Mouse (Mus musculus) cerebellum, adult 9-11 months (tissue): ENCODE results near the gene Gm42421.

Source experiments
- DNase-seq: peaks from one replicate; pipeline ENCODE4 v3.0.0; 2022

Gm42421 gene

DNA sequence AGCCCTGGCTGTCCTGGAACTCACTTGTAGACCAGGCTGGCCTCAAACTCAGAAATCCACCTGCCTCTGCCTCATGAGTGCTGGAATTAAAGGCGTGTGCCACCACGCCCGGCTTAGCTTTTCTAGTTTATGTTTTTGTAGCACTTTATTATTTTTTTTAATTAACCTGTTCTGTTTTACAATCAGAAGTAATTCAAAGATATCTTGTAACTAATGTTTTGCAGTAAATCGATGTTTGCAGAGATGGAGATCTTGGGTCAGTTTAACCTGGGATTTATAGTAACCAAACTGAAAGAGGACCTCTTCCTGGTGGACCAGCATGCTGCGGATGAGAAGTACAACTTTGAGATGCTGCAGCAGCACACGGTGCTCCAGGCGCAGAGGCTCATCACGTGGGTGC lies at the start of gene Gm42421:
TSS of gene Gm42421 (plus strand) at position 301 of the 400 bp plus-strand sequence.
- no peak for DNase-seq

DNA sequence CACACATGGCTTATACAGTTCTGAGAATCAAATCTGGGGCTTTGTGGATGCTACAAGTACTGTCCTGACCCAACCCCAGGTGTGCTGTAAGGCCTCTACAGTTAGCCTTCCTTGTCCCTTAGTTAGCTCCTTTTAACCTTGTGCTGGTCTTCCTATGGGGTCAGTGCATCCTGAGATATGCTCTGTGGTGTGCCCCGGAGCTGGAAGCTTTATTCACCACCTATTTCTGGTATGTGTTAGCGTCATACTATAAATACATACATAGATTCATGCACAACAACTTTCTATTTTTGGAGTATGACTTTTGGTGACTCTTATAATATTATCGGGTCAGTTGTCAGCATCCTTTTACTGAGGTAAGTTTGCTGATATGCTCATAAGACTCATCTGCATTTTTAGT lies 42.7 kb upstream of the Gm42421 start:
- DNase-seq: no peak

DNA sequence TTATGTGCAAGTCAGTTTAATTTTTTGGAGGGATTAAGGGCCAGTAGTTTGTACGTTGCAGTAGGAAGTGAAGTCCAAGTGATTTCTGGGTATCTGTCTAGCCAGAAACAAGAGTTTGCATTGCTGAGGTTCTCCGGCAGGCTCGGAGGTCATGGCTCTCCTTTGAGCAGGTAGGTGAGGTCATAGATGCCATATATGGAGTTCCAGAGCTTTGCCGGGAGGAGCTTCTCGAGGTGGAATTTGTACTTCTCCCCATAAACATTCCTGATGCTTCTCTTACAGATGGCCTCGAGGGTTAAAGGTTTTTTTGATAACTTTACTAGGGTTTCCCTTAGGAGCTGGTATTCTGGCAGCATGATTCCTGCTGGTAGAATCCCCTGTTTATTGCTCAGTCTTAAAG lies 37.2 kb upstream of the Gm42421 start:
- no peak for DNase-seq

- no peak for DNase-seq
These were observed 35.6 kb upstream of the Gm42421 start for GRCm38 (mm10) chr5:143892255-143892886.

DNA sequence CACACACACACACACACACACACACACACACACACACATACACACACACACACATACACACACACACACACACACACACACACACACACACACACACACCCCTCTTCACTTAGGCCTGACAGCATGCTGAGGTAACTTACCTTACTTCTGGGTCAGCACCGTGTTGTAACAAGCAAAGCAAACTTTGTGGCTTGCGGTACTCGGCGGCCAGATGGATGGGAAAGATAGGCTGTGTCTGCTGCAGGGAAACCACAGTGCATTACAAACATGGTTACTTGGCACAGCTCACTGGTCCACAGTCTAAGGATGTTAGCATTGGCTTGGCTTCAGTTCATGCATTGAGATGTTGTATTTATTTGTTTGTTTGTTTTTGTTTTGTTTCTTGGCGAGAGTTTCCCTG lies 34.6 kb upstream of the Gm42421 start:
- no peak for DNase-seq

GRCm38 (mm10) chr5:143897635-143898330 lies 30.2 kb upstream of the Gm42421 start, which contains the start of gene Ankrd61:
Gene Ankrd61 (minus strand): TSS chr5:143897685.
- DNase-seq: no peak

GRCm38 (mm10) chr5:143902111-143902510 lies 25.9 kb upstream of the Gm42421 start:
- DNase-seq: no peak

DNA sequence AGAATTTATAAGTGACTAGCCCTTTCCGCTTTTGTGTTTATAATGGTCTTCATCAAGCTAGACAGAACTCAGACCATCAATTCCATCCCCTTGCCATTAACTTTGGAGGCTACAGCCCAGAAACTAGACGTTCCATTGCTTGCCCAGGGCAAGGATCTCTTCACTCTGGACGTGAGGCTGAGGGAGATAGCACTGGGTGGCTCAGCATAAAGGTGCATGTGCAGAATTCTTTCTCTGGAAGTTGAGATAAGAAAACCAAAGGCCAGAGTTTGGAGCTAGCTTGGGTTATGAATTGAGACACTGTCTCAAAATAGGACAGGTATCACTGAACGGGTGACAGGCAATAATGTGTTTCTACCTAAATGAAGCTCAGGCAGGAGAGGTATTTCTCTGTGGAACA lies 24.2 kb upstream of the Gm42421 start:
- no peak for DNase-seq

- no peak for DNase-seq
These were observed 21.5 kb upstream of the Gm42421 start for GRCm38 (mm10) chr5:143906429-143906828.

DNA sequence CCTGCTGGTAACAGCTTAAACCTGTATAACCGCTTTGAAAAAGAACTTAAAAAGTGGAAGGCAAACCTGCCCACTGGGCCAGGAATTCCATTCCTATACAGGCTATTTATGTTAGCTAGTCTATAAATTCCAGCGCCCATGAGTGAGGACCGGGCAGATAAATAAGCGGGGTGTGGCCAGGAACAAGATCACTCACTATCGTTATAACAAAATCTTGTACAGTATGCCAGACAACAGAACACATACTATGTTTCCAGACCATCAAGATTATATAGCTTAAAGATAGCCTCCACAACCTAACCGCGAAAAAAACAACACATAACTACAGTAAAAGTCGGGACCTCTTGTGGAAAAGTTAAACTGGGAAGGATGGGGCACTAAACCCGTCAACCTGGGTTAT lies 19.0 kb upstream of the Gm42421 start:
- no peak for DNase-seq

GRCm38 (mm10) chr5:143909417-143910400 lies 18.3 kb upstream of the Gm42421 start, which contains the start of the genes Aimp2 and Pms2:
Gene Aimp2 (minus strand): TSS chr5:143909847.
Gene Pms2 (plus strand): TSS chr5:143909964.
- DNase-seq: peak; percentile 98

- DNase-seq: no peak
These were observed 11.8 kb upstream of the Gm42421 start for GRCm38 (mm10) chr5:143916221-143916620.

DNA sequence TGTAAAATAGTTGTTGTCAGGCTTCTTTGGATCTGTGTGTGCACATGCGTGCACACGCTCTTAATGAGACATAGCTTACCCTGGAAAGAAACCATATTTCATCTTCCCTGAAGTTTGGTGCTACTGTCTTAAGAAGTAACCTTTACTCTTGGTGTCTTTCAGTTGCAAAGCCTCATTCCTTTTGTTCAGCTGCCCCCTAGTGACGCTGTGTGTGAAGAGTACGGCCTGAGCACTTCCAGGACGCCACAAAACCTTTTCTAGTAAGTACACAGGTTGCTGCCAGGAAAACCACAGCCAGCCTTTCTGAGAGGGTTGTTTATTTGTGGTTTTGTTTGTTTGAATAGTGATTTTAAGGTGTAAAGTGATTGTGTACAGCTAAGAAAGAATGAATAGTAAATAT lies 10.6 kb upstream of the Gm42421 start:
- no peak for DNase-seq

DNA sequence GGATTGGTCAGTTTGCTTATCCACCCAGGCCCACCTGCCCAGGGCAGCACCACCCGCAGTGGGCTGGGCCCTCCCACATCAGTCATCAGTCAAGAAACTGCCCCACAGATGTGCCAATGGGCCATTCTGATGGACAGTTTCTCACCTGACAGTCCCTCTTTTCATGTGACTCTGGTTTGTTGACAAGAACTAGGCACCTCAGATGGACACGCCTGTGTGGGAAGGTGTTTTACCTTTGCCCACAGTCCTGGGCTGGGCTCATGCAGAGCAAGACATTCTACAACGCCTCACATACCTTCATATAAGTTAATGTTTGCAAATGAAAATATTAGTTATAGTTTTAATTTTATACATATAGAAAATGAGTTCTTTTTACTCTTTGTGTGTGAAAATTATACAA lies 9.9 kb upstream of the Gm42421 start:
- DNase-seq: no peak

GRCm38 (mm10) chr5:143924781-143925452 lies 3.1 kb upstream of the Gm42421 start:
- DNase-seq: no peak

- DNase-seq: no peak
These were observed 1.3 kb downstream of the Gm42421 start for GRCm38 (mm10) chr5:143929291-143929690.

DNA sequence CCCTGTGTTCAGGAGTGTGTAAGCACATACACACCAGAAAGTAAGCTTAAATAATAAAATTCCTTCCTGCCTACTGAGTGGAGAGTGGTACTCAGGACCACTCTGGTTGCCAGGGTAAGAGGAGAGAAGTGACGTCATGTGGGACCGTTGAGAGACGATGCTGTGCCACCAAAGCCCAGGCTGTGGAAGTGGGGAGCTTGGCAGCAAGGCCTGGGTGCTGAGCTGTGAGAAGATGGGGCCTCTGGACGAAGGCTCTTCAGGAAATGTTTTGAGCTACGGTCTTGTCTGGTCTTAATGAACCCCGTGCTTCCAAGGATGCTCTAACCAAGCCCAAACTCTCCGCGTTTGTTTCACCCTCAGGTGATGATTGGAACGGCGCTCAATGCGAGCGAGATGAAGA lies 2.7 kb downstream of the Gm42421 start:
- DNase-seq: no peak

- no peak for DNase-seq
These were observed 4.0 kb downstream of the Gm42421 start for GRCm38 (mm10) chr5:143931863-143932580.

DNA sequence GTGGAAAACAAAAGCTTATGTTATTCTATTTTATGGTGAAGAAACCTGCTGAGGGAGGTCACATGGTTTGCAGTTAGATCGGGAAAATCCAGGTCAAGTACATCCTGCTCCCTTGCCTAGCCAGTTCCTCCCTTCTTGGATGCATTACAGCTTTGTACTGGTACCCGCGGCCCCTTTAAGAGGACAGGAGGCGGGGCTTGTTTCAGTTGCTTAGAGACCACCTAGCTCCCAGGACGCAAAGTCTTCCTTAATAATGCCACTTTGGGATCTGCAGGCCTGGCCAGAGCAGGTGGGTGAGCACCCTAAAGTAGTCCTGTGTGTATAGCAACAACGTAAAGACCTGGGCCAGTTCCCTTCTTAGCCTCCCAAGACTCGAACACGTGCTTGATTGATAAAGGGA lies 4.9 kb downstream of the Gm42421 start, which contains the start of gene Rsph10b:
TSS of gene Rsph10b (plus strand) at position 205 of the 400 bp plus-strand sequence.
- no peak for DNase-seq

DNA sequence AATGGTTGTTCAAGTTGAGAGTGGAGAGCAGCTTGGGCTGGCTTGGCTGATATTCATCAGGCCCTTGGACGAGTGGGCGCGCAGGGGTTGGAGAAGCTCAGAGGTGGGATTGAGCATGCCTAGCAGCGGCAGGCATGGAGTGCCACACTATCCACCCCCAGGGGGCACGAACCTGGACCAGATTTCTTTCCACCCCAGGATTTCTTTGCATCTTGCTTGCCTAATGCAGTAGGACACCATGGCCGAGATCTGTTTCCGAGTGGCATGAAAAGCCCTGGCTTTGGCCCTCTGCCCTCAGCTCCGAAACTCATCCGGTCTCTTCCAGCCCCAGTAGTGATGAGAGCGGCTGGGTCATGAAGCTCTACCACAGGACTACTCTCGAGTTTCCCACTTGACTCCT lies 5.4 kb downstream of the Gm42421 start:
- DNase-seq: no peak

GRCm38 (mm10) chr5:143933875-143934274 lies 5.9 kb downstream of the Gm42421 start:
- DNase-seq: no peak

GRCm38 (mm10) chr5:143936156-143936555 lies 8.2 kb downstream of the Gm42421 start:
- no peak for DNase-seq
